Mouse (Mus musculus): ENCODE measurements around the gene Rtp2.

DNA sequence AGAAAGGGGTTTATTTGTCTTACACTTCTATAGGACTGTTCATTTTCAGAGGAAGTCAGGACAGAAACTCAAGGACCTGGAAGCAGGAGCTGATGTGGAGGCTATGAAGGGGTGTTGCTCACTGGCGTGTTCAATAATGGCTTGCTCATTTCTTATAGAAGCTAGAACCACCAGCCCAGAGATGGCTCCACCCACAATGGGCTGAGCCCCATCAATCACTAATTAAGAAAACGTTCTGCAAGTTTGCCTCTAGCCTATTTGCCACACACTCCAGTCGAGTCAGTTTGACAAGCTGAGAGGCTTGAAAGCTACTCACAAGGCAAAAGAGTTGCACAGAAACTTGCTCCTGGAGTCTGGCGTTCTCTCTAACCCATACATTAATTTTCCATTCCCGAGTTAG, 10.5 kb downstream of the Rtp2 start:
- no peak for TF ChIP-seq CTCF (IDR thresholded peaks at IDR 0.05; ENCODE audit: low read depth)
- no peak for TF ChIP-seq EP300 (optimal IDR thresholded peaks at IDR 0.05)

All from stomach, postnatal 0 days (tissue).